Mouse (Mus musculus) hindbrain, embryonic 14.5 days (tissue): Measurements from ENCODE around the gene Rbms1. TPM values are rescaled to one million over a fixed set of nuclear protein-coding genes. Genes with fewer than 3 reads are reported as not detected.

Source experiments
- ATAC-seq: fragments of 200-750 bp; cut with Nextera tagmentation; 2 replicates; pipeline ENCODE4 v1.8.0; 2017; ENCODE audit warnings: moderate number of reproducible peaks, mild to moderate bottlenecking, moderate TSS enrichment, moderate library complexity; ENCODE audit not compliant: low FRiP score
- DNase-seq: peaks from one replicate; pipeline ENCODE4 v3.0.0-alpha.2; 2015; ENCODE audit warnings: low spot score
- H3K27ac ChIP-seq: fragments of 300-500 bp; sonication (generic); 2 replicates; pipeline ENCODE4 v1.5.1; 2014; ENCODE audit warnings: mild to moderate bottlenecking, moderate library complexity
- H3K27me3 ChIP-seq: fragments of 300-500 bp; sonication (generic); 2 replicates; pipeline ENCODE4 v1.6.1; 2014; ENCODE audit warnings: mild to moderate bottlenecking, low read length, mixed read lengths; ENCODE audit not compliant: control insufficient read depth, insufficient read depth
- H3K36me3 ChIP-seq: fragments of 300-500 bp; sonication (generic); replicated peaks from 2 replicates; pipeline ENCODE4 v1.6.1; 2014; ENCODE audit not compliant: control insufficient read depth, insufficient read depth
- H3K4me1 ChIP-seq: fragments of 300-500 bp; sonication (generic); replicated peaks from 2 replicates; pipeline ENCODE4 v1.6.1; 2014; ENCODE audit warnings: antibody characterized with exemption, low read length, mixed read lengths; ENCODE audit not compliant: control insufficient read depth, insufficient read depth
- H3K4me2 ChIP-seq: fragments of 300-500 bp; sonication (generic); replicated peaks from 2 replicates; pipeline ENCODE4 v1.6.1; 2014; ENCODE audit warnings: mild to moderate bottlenecking, moderate library complexity
- H3K4me3 ChIP-seq: fragments of 300-500 bp; sonication (generic); replicated peaks from 2 replicates; pipeline ENCODE4 v1.5.1; 2014; ENCODE audit warnings: mild to moderate bottlenecking, low read length
- H3K9ac ChIP-seq: fragments of 300-500 bp; sonication (generic); 2 replicates; pipeline ENCODE4 v1.6.1; 2014
- H3K9me3 ChIP-seq: fragments of 300-500 bp; sonication (generic); 2 replicates; pipeline ENCODE4 v1.6.1; 2016; ENCODE audit warnings: low read length; ENCODE audit not compliant: control insufficient read depth
- WGBS: fragments of 180-500 bp; shearing (Covaris S2); extraction: QIAGEN DNeasy Blood & Tissue Kit; methylation state at CpG from one replicate; pipeline ENCODE4 v1.1.7; 2014; 5-methylcytosine and 5-hydroxymethylcytosine counted together
- polyA plus RNA-seq: library from polyadenylated mRNA; unstranded; fragments of >200 nt; fragmentation: Nextera tagmentation; extraction: Ambion mirVana; gene quantifications from 2 replicates; pipeline ENCODE4 v1.2.1, GENCODE M21; 2014

Rbms1 gene
- polyA plus RNA-seq, 1 experiment from 2014 or later, result 64.9 TPM

DNA sequence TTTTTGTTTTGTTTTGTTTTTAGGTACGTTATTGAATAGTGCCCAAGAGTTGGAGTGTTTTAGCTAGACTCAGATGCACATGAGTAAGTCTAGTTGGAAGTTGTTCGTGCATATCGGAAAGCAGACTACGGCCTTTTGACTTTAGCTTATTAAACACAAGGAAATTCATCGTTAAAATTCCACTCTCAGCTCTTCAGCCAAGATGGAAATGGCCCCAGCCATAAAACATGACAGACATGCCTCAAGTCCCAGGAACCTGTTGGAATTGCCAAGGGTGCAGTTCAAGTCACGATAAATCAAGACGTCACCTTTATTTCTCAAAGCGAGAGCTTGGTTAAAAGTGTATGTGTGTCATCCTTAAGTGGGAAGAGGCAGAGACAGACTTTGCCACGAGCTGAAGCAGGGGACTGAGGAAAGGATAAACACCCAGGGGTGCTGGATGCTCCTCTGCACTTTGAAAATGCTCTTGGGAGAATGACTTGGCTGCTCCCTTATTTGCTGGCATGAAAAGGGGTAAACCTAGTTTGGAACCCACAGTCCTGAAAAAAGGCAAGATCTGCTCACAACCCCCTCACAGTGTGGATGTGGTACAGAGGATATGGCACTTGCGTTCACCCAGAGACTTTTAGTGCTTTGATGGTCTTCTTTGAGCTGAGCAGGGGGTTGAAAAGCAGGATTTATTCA lies 233.9 kb downstream of the Rbms1 start:
- H3K9ac ChIP-seq, result no peak overlapping the region
- no peaks in the 10 kb centered on the region for H3K4me1 ChIP-seq
- no peak for ATAC-seq
- H3K9me3 ChIP-seq, result no peaks in the 10 kb centered on the region
- H3K4me2 ChIP-seq, result no peak overlapping the region
- 80% methylated on average over 10 of the region's 10 CpGs for WGBS
- no peaks in the 10 kb centered on the region for H3K36me3 ChIP-seq
- H3K27ac ChIP-seq, result no peak overlapping the region
- H3K27me3 ChIP-seq, result no peaks in the 10 kb centered on the region
- DNase-seq, result no peak
- no peak overlapping the region for H3K4me3 ChIP-seq

DNA sequence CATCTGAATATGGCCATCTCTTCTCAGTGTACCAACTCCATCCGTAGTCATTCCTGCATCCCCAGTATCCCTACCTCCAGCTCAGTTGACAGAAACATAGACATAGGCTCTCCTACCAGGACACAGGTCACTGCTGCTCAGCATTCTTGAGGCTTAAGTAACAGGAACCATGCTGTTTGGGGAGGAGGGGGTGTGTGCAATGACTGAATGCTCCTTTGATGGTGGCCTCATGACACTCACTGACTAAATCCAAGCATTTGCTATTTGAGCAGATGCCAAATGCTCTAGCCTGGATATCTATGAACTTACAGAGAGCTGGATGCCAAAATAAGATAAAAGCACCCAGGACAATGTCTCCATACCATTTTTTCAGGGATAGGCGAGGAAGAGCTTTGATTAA lies 238.3 kb downstream of the Rbms1 start:
- no peaks in the 10 kb centered on the region for H3K27me3 ChIP-seq
- H3K4me1 ChIP-seq, result no peaks in the 10 kb centered on the region
- no peak overlapping the region for H3K27ac ChIP-seq
- ATAC-seq (no peak), DNase-seq (no peak)
- H3K9me3 ChIP-seq, result no peaks in the 10 kb centered on the region
- no peaks in the 10 kb centered on the region for H3K36me3 ChIP-seq
- H3K4me2 ChIP-seq, result no peak overlapping the region
- H3K4me3 ChIP-seq, result no peak overlapping the region
- H3K9ac ChIP-seq, result no peak overlapping the region
- WGBS, result 83% methylated on average over 2 of the region's 2 CpGs

DNA sequence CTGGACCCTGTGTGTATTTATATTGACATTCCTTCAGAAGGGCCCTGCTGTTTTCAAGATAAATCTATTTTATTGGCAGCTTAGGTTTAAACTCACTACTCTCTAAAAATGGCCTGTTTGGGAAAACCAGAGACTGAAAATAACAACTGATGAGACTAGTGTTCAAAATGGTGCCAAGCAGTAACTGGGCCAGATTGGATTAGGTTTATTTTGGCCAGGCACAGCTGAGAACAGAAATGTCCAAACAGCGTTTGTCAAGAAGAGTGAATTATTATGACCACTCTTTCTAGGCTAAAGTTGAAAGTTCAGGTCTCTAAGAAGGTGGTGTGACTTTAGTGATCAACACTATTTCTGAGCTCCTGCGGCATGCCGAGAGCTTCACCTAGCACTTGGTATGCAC lies 240.0 kb downstream of the Rbms1 start:
- ATAC-seq (no peak), DNase-seq (no peak)
- WGBS, result 97% methylated on average over 3 of the region's 3 CpGs
- Histone ChIP-seq H3K9me3 (no peaks in the 10 kb centered on the region), H3K4me2 (no peak overlapping the region), H3K4me3 (no peak overlapping the region), H3K9ac (no peak overlapping the region), H3K27me3 (no peaks in the 10 kb centered on the region), H3K27ac (no peak overlapping the region), H3K4me1 (no peaks in the 10 kb centered on the region), H3K36me3 (no peaks in the 10 kb centered on the region)

DNA sequence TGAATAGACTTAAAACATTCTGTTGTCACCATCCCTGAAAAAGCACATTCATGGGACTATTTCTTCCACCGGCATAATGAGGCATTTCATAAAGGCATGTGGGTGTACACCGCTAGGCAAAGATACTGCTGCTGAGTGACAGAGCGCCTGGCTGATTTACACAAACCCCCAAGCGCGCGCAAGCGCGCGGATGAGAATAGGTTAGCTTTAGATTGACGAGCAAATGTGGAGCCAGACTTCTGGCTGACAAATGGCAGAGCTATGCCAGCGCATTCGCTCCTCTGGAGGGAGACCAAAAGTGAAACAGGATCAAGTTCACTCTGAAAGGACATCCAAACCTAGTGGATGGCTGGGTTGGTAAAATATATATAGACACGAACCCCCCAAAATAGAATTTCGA lies 240.5 kb downstream of the Rbms1 start, which contains the start of gene Itgb6:
Itgb6 (minus strand) TSS at position 130 of the 400 bp plus-strand sequence.
- H3K4me1 ChIP-seq, result no peaks in the 10 kb centered on the region
- no peaks in the 10 kb centered on the region for H3K27me3 ChIP-seq
- no peaks in the 10 kb centered on the region for H3K9me3 ChIP-seq
- no peak within 1 kb of the TSS for H3K9ac ChIP-seq
- H3K36me3 ChIP-seq, result no peaks in the 10 kb centered on the region
- 0 out of 2 replicates have a peak within 1 kb of the TSS, but pooled peaks have one; percentile 6 for H3K4me2 ChIP-seq
- ATAC-seq, result no peak
- H3K4me3 ChIP-seq, result no peak within 1 kb of the TSS
- DNase-seq, result no peak
- 39% methylated on average over 14 of the region's 14 CpGs for WGBS
- H3K27ac ChIP-seq, result no peak within 1 kb of the TSS

DNA sequence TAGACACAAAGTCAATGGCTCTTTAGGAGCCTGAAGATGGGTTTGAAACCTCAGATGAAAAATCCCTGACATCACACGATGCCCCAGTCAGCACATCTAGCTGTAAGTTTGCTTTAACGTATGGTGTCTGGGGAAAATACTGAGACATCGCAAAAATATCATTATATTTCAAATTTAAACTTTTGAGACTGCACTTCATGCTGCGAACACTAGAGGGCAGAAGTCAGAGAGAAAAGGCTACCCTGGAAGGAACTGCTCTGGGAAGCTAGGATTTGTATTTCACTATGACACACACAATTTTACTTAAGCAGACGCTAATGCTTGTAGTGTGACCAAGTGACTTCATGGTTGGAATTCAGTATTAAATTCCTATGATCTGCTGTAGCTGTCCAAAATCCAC lies 242.1 kb downstream of the Rbms1 start:
- ATAC-seq (no peak), DNase-seq (peak; percentile 76)
- H3K9me3 ChIP-seq, result no peaks in the 10 kb centered on the region
- H3K9ac ChIP-seq, result no peak overlapping the region
- 28% methylated on average over 5 of the region's 5 CpGs for WGBS
- no peaks in the 10 kb centered on the region for H3K36me3 ChIP-seq
- H3K4me3 ChIP-seq, result no peak overlapping the region
- H3K27me3 ChIP-seq, result no peaks in the 10 kb centered on the region
- no peaks in the 10 kb centered on the region for H3K4me1 ChIP-seq
- no peak overlapping the region for H3K4me2 ChIP-seq
- H3K27ac ChIP-seq, result no peak overlapping the region

DNA sequence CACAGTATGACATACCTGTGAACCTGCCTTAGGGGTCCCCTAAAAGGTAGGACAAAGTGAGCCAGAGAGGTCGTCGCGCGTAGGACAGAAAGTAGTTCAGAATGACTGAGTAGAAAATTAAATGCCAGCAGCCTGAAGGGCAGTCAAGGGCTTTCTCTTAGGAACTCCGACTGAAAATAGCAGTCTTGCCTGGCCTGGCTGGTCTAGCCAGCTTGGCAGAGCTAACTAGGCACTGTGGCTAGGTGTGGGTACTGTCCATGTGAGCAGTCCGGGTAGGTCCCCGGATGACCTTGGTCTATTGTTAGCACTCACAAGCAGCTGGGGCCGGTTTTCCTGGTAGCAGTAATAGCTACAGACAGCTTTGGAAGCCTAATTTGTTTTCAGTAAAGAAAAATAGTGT lies 242.8 kb downstream of the Rbms1 start:
- no peak for ATAC-seq
- Histone ChIP-seq H3K27ac (no peak overlapping the region), H3K4me3 (no peak overlapping the region), H3K4me1 (peaks cover 1% of the 10 kb centered on the region), H3K27me3 (no peaks in the 10 kb centered on the region), H3K9me3 (no peaks in the 10 kb centered on the region), H3K9ac (no peak overlapping the region), H3K4me2 (no peak overlapping the region), H3K36me3 (no peaks in the 10 kb centered on the region)
- WGBS, result 77% methylated on average over 8 of the region's 8 CpGs
- no peak for DNase-seq

DNA sequence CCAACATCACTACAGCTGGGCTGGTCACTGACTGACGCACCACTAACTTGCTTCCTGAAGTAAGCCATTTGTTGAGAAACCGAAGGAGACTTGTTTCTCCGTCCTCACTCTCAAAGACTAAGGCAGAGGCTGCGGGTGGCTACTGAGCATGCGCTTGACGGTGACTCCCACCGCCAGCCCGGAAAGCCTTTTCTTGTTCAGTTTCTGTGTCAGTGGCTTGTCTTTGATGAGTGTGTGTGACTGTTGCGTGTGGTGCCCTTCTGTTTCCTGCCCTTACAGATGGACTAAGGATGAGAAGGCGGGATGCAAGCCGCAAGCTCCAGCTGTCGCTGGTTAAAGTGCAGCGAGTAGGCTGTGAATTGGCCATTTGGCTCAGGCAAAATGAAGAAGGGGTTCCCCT lies 245.6 kb downstream of the Rbms1 start:
- no peak overlapping the region for H3K27ac ChIP-seq

DNA sequence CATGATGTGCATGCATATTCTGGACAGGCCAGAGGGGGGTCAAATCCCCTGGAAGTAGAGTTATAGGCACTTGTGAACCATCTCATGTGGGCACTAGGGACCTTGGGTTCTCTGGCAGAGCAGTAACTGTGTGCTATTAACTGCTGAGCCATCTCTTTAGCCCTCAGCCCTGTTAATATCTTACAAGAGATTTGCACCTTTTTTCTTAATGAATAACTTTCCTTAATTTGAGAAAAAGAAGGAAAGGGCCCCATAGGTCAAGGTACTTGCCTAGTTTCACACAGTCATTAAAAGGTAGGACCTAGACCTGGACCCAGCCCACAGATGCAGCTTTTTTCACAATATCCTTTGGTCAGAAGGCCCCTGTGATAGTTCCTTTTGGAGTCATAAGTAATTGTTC lies 246.4 kb downstream of the Rbms1 start:
- no peak overlapping the region for H3K4me3 ChIP-seq
- H3K4me1 ChIP-seq, result peaks cover 22% of the 10 kb centered on the region
- DNase-seq, result no peak
- H3K27ac ChIP-seq, result no peak overlapping the region
- H3K9ac ChIP-seq, result no peak overlapping the region
- H3K36me3 ChIP-seq, result no peaks in the 10 kb centered on the region
- no peak for ATAC-seq
- no peaks in the 10 kb centered on the region for H3K27me3 ChIP-seq
- no peak overlapping the region for H3K4me2 ChIP-seq
- H3K9me3 ChIP-seq, result no peaks in the 10 kb centered on the region

More for the DNA sequence above, 245.6 kb downstream of the Rbms1 start:
- DNase-seq (peak; percentile 38), ATAC-seq (no peak)
- Histone ChIP-seq H3K9ac (no peak overlapping the region), H3K4me3 (no peak overlapping the region), H3K4me2 (no peak overlapping the region; the same call in 1 of the 2 replicates), H3K27me3 (no peaks in the 10 kb centered on the region), H3K36me3 (no peaks in the 10 kb centered on the region), H3K4me1 (peaks cover 22% of the 10 kb centered on the region), H3K9me3 (no peaks in the 10 kb centered on the region)
- WGBS, result 62% methylated on average over 13 of the region's 13 CpGs

DNA sequence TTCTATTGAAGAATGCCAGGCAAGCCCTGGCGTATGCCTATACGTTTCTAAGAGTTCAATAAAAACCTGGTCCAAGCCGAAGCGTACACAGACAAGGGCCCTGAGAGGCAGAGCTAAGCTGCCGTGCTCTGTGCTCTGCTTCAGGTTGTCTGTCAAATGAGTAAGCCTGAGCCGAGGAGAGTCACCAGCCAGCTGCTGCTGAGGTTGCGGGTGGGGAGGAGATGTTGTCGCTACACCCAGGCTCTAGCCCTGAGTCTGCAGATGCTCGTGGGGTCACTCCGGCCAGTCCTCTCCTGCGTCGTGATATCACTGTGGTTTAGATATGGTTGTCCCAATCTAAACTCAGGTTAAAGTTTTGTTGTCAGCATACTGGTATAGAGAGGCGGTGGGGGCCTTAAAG lies 247.2 kb downstream of the Rbms1 start:
- DNase-seq (no peak), ATAC-seq (no peak)
- no peak overlapping the region for H3K9ac ChIP-seq
- H3K9me3 ChIP-seq, result no peaks in the 10 kb centered on the region
- peaks cover 22% of the 10 kb centered on the region for H3K4me1 ChIP-seq
- 72% methylated on average over 13 of the region's 13 CpGs for WGBS
- no peak overlapping the region for H3K27ac ChIP-seq
- H3K4me2 ChIP-seq, result no peak overlapping the region
- H3K27me3 ChIP-seq, result no peaks in the 10 kb centered on the region
- no peaks in the 10 kb centered on the region for H3K36me3 ChIP-seq
- no peak overlapping the region for H3K4me3 ChIP-seq
